Mouse (Mus musculus) midbrain, embryonic 14.5 days (tissue): ENCODE measurements around the gene Pbrm1. TPM values are rescaled to one million over a fixed set of nuclear protein-coding genes. Genes with fewer than 3 reads are reported as not detected.

ENCODE experiments used
- ATAC-seq: fragments of 200-750 bp; cut with Nextera tagmentation; 2 replicates; pipeline ENCODE4 v1.8.0; 2017; ENCODE audit warnings: moderate number of reproducible peaks, moderate library complexity; ENCODE audit not compliant: low FRiP score, low TSS enrichment
- DNase-seq: peaks from one replicate; pipeline ENCODE4 v3.0.0-alpha.2; 2015
- H3K27ac ChIP-seq: fragments of 300-500 bp; sonication (generic); replicated peaks from 2 replicates; pipeline ENCODE4 v1.5.1; 2014; ENCODE audit warnings: mild to moderate bottlenecking, low read depth, low read length, moderate library complexity
- H3K27me3 ChIP-seq: fragments of 300-500 bp; sonication (generic); 2 replicates; pipeline ENCODE4 v1.6.1; 2014; ENCODE audit warnings: low read length, control low read depth, mixed read lengths; ENCODE audit not compliant: control insufficient read depth, insufficient read depth
- H3K36me3 ChIP-seq: fragments of 300-500 bp; sonication (generic); 2 replicates; pipeline ENCODE4 v1.6.1; 2014; ENCODE audit warnings: low read length, control low read depth; ENCODE audit not compliant: control insufficient read depth, insufficient read depth
- H3K4me1 ChIP-seq: fragments of 300-500 bp; sonication (generic); 2 replicates; pipeline ENCODE4 v1.6.1; 2014; ENCODE audit warnings: mild to moderate bottlenecking, antibody characterized with exemption, low read length, control low read depth; ENCODE audit not compliant: control insufficient read depth, insufficient read depth
- H3K4me2 ChIP-seq: fragments of 300-500 bp; sonication (generic); 2 replicates; pipeline ENCODE4 v1.6.1; 2014; ENCODE audit warnings: mild to moderate bottlenecking, low read length, moderate library complexity
- H3K4me3 ChIP-seq: fragments of 300-500 bp; sonication (generic); replicated peaks from 2 replicates; pipeline ENCODE4 v1.5.1; 2014; ENCODE audit warnings: low read depth, low read length
- H3K9ac ChIP-seq: fragments of 300-500 bp; sonication (generic); replicated peaks from 2 replicates; pipeline ENCODE4 v1.6.1; 2014; ENCODE audit warnings: mild to moderate bottlenecking, low read length, moderate library complexity
- H3K9me3 ChIP-seq: fragments of 300-500 bp; sonication (generic); 2 replicates; pipeline ENCODE4 v1.6.1; 2016; ENCODE audit warnings: low read length, control low read depth, mixed read lengths; ENCODE audit not compliant: control insufficient read depth
- WGBS: fragments of 180-500 bp; shearing (Covaris S2); extraction: QIAGEN DNeasy Blood & Tissue Kit; methylation state at CpG from one replicate; pipeline ENCODE4 v1.1.7; 2014; 5-methylcytosine and 5-hydroxymethylcytosine counted together
- polyA plus RNA-seq: library from polyadenylated mRNA; unstranded; fragments of >200 nt; fragmentation: Nextera tagmentation; extraction: Ambion mirVana; gene quantifications from 2 replicates; pipeline ENCODE4 v1.2.1, GENCODE M21; 2014

Pbrm1 gene
- polyA plus RNA-seq, 1 experiment from 2014 or later = 136 TPM

- WGBS = under 1% methylated on average over 33 of the region's 33 CpGs
- H3K4me2 ChIP-seq = peak within 1 kb of the TSS; percentile 72
- peak within 1 kb of the TSS; percentile 72 for H3K9ac ChIP-seq
- H3K4me1 ChIP-seq = peaks cover 44% of the 10 kb centered on the region
- peaks cover 8% of the 10 kb centered on the region; the same call in 1 of the 2 replicates for H3K36me3 ChIP-seq
- H3K27me3 ChIP-seq = no peaks in the 10 kb centered on the region
- peak; percentile 100 for DNase-seq
- ATAC-seq = peak; percentile 94
- peak within 1 kb of the TSS; percentile 91 for H3K27ac ChIP-seq
- peak within 1 kb of the TSS; percentile 71 for H3K4me3 ChIP-seq
- H3K9me3 ChIP-seq = no peaks in the 10 kb centered on the region
Measured at GRCm38 (mm10) chr14:31128826-31129219, 109.9 kb downstream of the Pbrm1 start, which contains the start of gene Smim4. Smim4 (minus strand) TSS chr14:31128956.

- no peak for ATAC-seq
- 67% methylated on average over 15 of the region's 15 CpGs for WGBS
Measured at GRCm38 (mm10) chr14:31129326-31130235, 110.6 kb downstream of the Pbrm1 start.

GRCm38 (mm10) chr14:31130236-31131220 is 111.6 kb downstream of the Pbrm1 start, which contains the start of gene Nt5dc2:
Nt5dc2 (plus strand) TSS chr14:31131053.
- Histone ChIP-seq H3K4me2 (peak within 1 kb of the TSS; percentile 53), H3K4me3 (peak within 1 kb of the TSS; percentile 80), H3K27ac (peak within 1 kb of the TSS; percentile 91), H3K36me3 (peaks cover 14% of the 10 kb centered on the region), H3K9me3 (no peaks in the 10 kb centered on the region), H3K4me1 (peaks cover 44% of the 10 kb centered on the region), H3K9ac (peak within 1 kb of the TSS; percentile 79), H3K27me3 (no peaks in the 10 kb centered on the region)
- ATAC-seq = peak; percentile 89
- peak; percentile 97 for DNase-seq
- 4% methylated on average over 63 of the region's 63 CpGs for WGBS

More at GRCm38 (mm10) chr14:31129326-31130235, 110.6 kb downstream of the Pbrm1 start:
- Histone ChIP-seq H3K27ac (peak overlapping the region; percentile 91), H3K4me1 (peaks cover 44% of the 10 kb centered on the region), H3K36me3 (0 out of 2 replicates have a peak, but pooled peaks cover 7% of the 10 kb centered on the region), H3K27me3 (no peaks in the 10 kb centered on the region), H3K9ac (no peak overlapping the region), H3K4me3 (peak overlapping the region; percentile 71), H3K9me3 (no peaks in the 10 kb centered on the region), H3K4me2 (peak overlapping the region; percentile 72)
- no peak for DNase-seq

GRCm38 (mm10) chr14:31131272-31131821 is 112.4 kb downstream of the Pbrm1 start:
- peak overlapping the region; percentile 79 for H3K9ac ChIP-seq
- peak overlapping the region; percentile 53 for H3K4me2 ChIP-seq
- peak; percentile 14 for ATAC-seq
- H3K4me1 ChIP-seq = peaks cover 43% of the 10 kb centered on the region
- peak overlapping the region; percentile 91 for H3K27ac ChIP-seq
- H3K27me3 ChIP-seq = no peaks in the 10 kb centered on the region
- under 1% methylated on average over 43 of the region's 43 CpGs for WGBS
- H3K36me3 ChIP-seq = peaks cover 22% of the 10 kb centered on the region
- H3K9me3 ChIP-seq = no peaks in the 10 kb centered on the region
- peak; percentile 69 for DNase-seq
- peak overlapping the region; percentile 80 for H3K4me3 ChIP-seq

- peak overlapping the region; percentile 79; the same call in 1 of the 2 replicates for H3K9ac ChIP-seq
- H3K4me2 ChIP-seq = peak overlapping the region; percentile 53
- no peak for ATAC-seq
- 7% methylated on average over 6 of the region's 6 CpGs for WGBS
- H3K4me3 ChIP-seq = peak overlapping the region; percentile 80
- peaks cover 37% of the 10 kb centered on the region for H3K4me1 ChIP-seq
- no peaks in the 10 kb centered on the region for H3K27me3 ChIP-seq
- DNase-seq = peak; percentile 21
- peaks cover 29% of the 10 kb centered on the region for H3K36me3 ChIP-seq
- H3K9me3 ChIP-seq = no peaks in the 10 kb centered on the region
- no peak overlapping the region for H3K27ac ChIP-seq
Measured at GRCm38 (mm10) chr14:31132031-31132430, 113.1 kb downstream of the Pbrm1 start.

- Histone ChIP-seq H3K9ac (no peak overlapping the region; the same call in 1 of the 2 replicates), H3K4me1 (peaks cover 32% of the 10 kb centered on the region)
Measured at GRCm38 (mm10) chr14:31132491-31132975, 113.6 kb downstream of the Pbrm1 start.

GRCm38 (mm10) chr14:31133023-31133665 is 114.2 kb downstream of the Pbrm1 start:
- H3K27me3 ChIP-seq = no peaks in the 10 kb centered on the region
- peaks cover 39% of the 10 kb centered on the region for H3K36me3 ChIP-seq
- ATAC-seq (no peak), DNase-seq (peak; percentile 16)
- no peak overlapping the region; the same call in 1 of the 2 replicates for H3K9ac ChIP-seq
- H3K9me3 ChIP-seq = no peaks in the 10 kb centered on the region
- WGBS = 75% methylated on average over 11 of the region's 11 CpGs
- 0 out of 2 replicates have a peak overlapping the region, but pooled peaks have one; percentile 8 for H3K4me3 ChIP-seq
- peak overlapping the region; percentile 53 for H3K4me2 ChIP-seq
- H3K27ac ChIP-seq = no peak overlapping the region
- peaks cover 29% of the 10 kb centered on the region for H3K4me1 ChIP-seq

More at GRCm38 (mm10) chr14:31132491-31132975, 113.6 kb downstream of the Pbrm1 start:
- H3K27me3 ChIP-seq = no peaks in the 10 kb centered on the region
- no peak overlapping the region for H3K27ac ChIP-seq
- H3K36me3 ChIP-seq = peaks cover 34% of the 10 kb centered on the region
- H3K9me3 ChIP-seq = no peaks in the 10 kb centered on the region
- H3K4me2 ChIP-seq = peak overlapping the region; percentile 53
- H3K4me3 ChIP-seq = peak overlapping the region; percentile 80
- no peak for DNase-seq
- WGBS = 88% methylated on average over 7 of the region's 7 CpGs
- ATAC-seq = no peak
